Mouse (Mus musculus): ENCODE results near the gene Map4k5.
A peak's percentile ranks its signal among the peaks of the same experiment; 100 is the strongest.

Map4k5 gene

GRCm38 (mm10) chr12:69885170-69885923 lies 7.7 kb downstream of the Map4k5 start:
- DNase-seq: no peak

GRCm38 (mm10) chr12:69884053-69884452 lies 8.9 kb downstream of the Map4k5 start:
- no peak for DNase-seq

- DNase-seq: no peak
Observed at GRCm38 (mm10) chr12:69881198-69881905, 11.6 kb downstream of the Map4k5 start.

- DNase-seq: no peak
Observed at GRCm38 (mm10) chr12:69879739-69880138, 13.3 kb downstream of the Map4k5 start.

GRCm38 (mm10) chr12:69879172-69879665 lies 13.8 kb downstream of the Map4k5 start:
- no peak for DNase-seq

GRCm38 (mm10) chr12:69877842-69878363 lies 15.1 kb downstream of the Map4k5 start:
- no peak for DNase-seq

GRCm38 (mm10) chr12:69871632-69872031 lies 21.4 kb downstream of the Map4k5 start:
- no peak for DNase-seq

GRCm38 (mm10) chr12:69867338-69867737 lies 25.7 kb downstream of the Map4k5 start:
- no peak for DNase-seq

GRCm38 (mm10) chr12:69864164-69864692 lies 28.8 kb downstream of the Map4k5 start:
- DNase-seq: no peak

GRCm38 (mm10) chr12:69863505-69863904 lies 29.5 kb downstream of the Map4k5 start:
- DNase-seq: no peak

GRCm38 (mm10) chr12:69858847-69859246 lies 34.2 kb downstream of the Map4k5 start:
- no peak for DNase-seq

- DNase-seq: no peak
Observed at GRCm38 (mm10) chr12:69857597-69857996, 35.4 kb downstream of the Map4k5 start.

GRCm38 (mm10) chr12:69856398-69856797 lies 36.6 kb downstream of the Map4k5 start:
- no peak for DNase-seq

GRCm38 (mm10) chr12:69855641-69856300 lies 37.2 kb downstream of the Map4k5 start:
- DNase-seq: no peak

GRCm38 (mm10) chr12:69853942-69854341 lies 39.1 kb downstream of the Map4k5 start:
- DNase-seq: no peak

- no peak for DNase-seq
Observed at GRCm38 (mm10) chr12:69853387-69853786, 39.6 kb downstream of the Map4k5 start.

- no peak for DNase-seq
Observed at GRCm38 (mm10) chr12:69852288-69852687, 40.7 kb downstream of the Map4k5 start.

- no peak for DNase-seq
Observed at GRCm38 (mm10) chr12:69848083-69848878, 44.7 kb downstream of the Map4k5 start.

- DNase-seq: no peak
Observed at GRCm38 (mm10) chr12:69846499-69846898, 46.5 kb downstream of the Map4k5 start.

GRCm38 (mm10) chr12:69845722-69846121 lies 47.3 kb downstream of the Map4k5 start:
- DNase-seq: no peak

GRCm38 (mm10) chr12:69843531-69844445 lies 49.2 kb downstream of the Map4k5 start:
- DNase-seq: peak; percentile 18
